Mouse (Mus musculus): ENCODE results near the gene Adam12.

GRCm38 (mm10) chr7:134032959-134033366 lies 199.0 kb downstream of the Adam12 start:
- TF ChIP-seq CTCF (IDR thresholded peaks at IDR 0.05; ENCODE audit: borderline replicate concordance, insufficient read depth, low read depth, low read length) (no peak), POLR2A (IDR thresholded peaks at IDR 0.05; ENCODE audit: borderline replicate concordance, insufficient read depth, low read length) (no peak)

All from cerebellum, adult 2 months (tissue).